Mouse (Mus musculus): ENCODE data around the gene Sp3. TPM values are rescaled to one million over a fixed set of nuclear protein-coding genes. Genes with fewer than 3 reads are reported as not detected.

The Sp3 gene
- total and polyA plus RNA-seq, 2 experiments from 2014 or later = 26.5 to 115 TPM

DNA sequence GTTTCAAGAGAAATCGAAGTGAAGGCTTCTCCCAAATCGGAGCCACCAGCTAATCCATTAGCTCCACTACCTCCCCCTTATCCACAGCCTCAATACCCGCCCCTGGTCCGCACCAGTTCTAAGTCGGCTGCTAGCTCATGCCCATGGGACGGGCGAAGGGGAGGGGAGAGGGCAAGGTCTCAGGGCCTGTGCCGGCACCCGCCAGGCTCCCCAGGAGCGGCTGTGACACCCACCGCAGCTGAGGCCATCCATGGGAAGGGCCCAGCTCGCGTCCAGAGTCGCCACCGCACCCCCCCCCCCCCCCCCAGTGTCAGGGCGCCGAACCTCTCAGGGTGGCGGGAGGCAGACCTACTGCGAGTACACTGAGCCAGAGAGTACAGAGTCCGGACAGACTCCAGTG lies 32.4 kb upstream of the Sp3 start:
- 76% methylated on average over 20 of the region's 20 CpGs for WGBS
- H3K27me3 ChIP-seq (ENCODE audit: insufficient read depth, low read length) = no peaks in the 10 kb centered on the region
- no peak for DNase-seq

DNA sequence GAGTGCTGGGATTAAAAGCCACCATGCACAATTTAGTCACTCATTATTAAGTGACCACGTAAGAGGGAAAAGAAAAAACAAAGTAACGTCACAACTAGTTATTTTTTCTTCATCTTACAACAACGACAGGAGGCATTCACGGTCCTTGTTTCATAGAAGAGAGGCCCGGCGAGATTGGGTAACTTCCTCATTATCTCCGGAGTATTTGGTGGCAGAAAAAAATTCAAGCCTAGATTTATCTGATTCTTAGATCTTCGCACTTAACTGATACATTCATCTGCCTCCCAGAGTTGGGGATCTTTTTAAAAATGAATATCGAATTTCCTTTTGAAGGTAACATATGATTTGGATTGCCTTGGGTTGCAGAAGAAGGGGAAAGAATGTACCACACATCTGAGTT lies 27.2 kb upstream of the Sp3 start:
- H3K9ac ChIP-seq = no peak overlapping the region
- H3K4me3 ChIP-seq (ENCODE audit: low read depth, low read length) = no peak overlapping the region
- no peaks in the 10 kb centered on the region for H3K9me3 ChIP-seq (ENCODE audit: low read length)
- ATAC-seq (no peak), DNase-seq (no peak)
- 92% methylated on average over 9 of the region's 9 CpGs for WGBS
- no peak overlapping the region for H3K27ac ChIP-seq (ENCODE audit: low read depth, low read length)
- 0 out of 2 replicates have a peak, but pooled peaks cover 3% of the 10 kb centered on the region for H3K4me1 ChIP-seq (ENCODE audit: insufficient read depth)
- no peaks in the 10 kb centered on the region for H3K36me3 ChIP-seq (ENCODE audit: insufficient read depth)
- no peak overlapping the region for H3K4me2 ChIP-seq (ENCODE audit: low read depth)
- H3K27me3 ChIP-seq (ENCODE audit: insufficient read depth, low read length) = no peaks in the 10 kb centered on the region
- TF ChIP-seq CTCF (IDR thresholded peaks at IDR 0.05; ENCODE audit: low read depth) = no peak

More for the DNA sequence above, 32.4 kb upstream of the Sp3 start:
- no peak overlapping the region for H3K9ac ChIP-seq
- no peaks in the 10 kb centered on the region for H3K4me1 ChIP-seq (ENCODE audit: insufficient read depth)
- H3K36me3 ChIP-seq (ENCODE audit: insufficient read depth) = no peaks in the 10 kb centered on the region
- no peak overlapping the region for H3K4me3 ChIP-seq (ENCODE audit: low read depth, low read length)
- no peaks in the 10 kb centered on the region for H3K9me3 ChIP-seq (ENCODE audit: low read length)
- H3K4me2 ChIP-seq (ENCODE audit: low read depth) = no peak overlapping the region
- no peak overlapping the region for H3K27ac ChIP-seq (ENCODE audit: low read depth, low read length)
- no peak for TF ChIP-seq CTCF (IDR thresholded peaks at IDR 0.05; ENCODE audit: low read depth)
- ATAC-seq = no peak

DNA sequence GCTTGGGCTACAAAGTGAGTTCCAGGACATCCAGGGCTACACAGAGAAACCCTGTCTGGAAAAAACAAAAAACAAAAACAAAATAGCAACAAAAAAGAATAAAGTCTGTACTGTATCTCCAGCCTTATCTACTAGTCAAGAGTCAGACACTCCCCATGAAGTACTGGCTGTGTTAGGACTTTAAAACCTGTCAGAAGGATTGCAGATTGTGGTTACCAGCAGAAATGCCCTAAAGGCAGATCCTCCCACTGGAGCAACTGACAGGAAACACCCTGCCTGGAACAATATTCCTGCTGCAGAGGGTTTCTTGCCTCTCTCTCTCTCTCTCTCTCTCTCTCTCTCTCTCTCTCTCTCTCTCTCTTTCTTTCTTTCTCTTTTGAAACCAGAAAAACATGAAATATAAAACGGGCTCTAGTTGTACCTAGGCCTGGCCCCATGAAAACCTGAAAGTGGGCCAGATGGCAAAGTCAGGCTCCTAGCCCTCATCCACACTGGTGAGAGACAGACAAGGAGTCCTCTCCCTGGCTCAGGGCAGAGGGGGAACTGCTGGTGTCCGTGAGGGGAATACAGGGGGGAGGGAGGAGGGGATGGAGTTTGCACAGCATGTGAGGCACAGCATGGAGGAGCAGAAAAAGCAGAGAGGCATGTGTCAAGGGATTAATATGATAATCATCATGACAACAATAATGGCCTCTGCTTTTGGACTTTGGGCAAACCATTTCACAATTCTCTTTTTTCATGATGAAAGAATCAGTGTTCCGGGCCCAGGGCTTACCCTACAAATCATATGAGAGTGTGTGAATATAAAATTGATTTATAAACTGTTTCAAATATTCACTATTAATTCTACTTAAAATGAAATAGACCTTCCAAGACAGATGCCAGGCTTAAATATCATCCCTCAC lies 25.6 kb upstream of the Sp3 start:
- Histone ChIP-seq H3K27ac (ENCODE audit: low read depth, low read length) (no peak overlapping the region), H3K27me3 (ENCODE audit: insufficient read depth, low read length) (no peaks in the 10 kb centered on the region), H3K9ac (no peak overlapping the region), H3K4me3 (ENCODE audit: low read depth, low read length) (no peak overlapping the region), H3K4me1 (ENCODE audit: insufficient read depth) (0 out of 2 replicates have a peak, but pooled peaks cover 3% of the 10 kb centered on the region), H3K36me3 (ENCODE audit: insufficient read depth) (no peaks in the 10 kb centered on the region), H3K9me3 (ENCODE audit: low read length) (no peaks in the 10 kb centered on the region), H3K4me2 (ENCODE audit: low read depth) (no peak overlapping the region)
- no peak for DNase-seq
- TF ChIP-seq CTCF (IDR thresholded peaks at IDR 0.05; ENCODE audit: low read depth) = no peak
- WGBS = 53% methylated on average over 3 of the region's 3 CpGs
- no peak for ATAC-seq

DNA sequence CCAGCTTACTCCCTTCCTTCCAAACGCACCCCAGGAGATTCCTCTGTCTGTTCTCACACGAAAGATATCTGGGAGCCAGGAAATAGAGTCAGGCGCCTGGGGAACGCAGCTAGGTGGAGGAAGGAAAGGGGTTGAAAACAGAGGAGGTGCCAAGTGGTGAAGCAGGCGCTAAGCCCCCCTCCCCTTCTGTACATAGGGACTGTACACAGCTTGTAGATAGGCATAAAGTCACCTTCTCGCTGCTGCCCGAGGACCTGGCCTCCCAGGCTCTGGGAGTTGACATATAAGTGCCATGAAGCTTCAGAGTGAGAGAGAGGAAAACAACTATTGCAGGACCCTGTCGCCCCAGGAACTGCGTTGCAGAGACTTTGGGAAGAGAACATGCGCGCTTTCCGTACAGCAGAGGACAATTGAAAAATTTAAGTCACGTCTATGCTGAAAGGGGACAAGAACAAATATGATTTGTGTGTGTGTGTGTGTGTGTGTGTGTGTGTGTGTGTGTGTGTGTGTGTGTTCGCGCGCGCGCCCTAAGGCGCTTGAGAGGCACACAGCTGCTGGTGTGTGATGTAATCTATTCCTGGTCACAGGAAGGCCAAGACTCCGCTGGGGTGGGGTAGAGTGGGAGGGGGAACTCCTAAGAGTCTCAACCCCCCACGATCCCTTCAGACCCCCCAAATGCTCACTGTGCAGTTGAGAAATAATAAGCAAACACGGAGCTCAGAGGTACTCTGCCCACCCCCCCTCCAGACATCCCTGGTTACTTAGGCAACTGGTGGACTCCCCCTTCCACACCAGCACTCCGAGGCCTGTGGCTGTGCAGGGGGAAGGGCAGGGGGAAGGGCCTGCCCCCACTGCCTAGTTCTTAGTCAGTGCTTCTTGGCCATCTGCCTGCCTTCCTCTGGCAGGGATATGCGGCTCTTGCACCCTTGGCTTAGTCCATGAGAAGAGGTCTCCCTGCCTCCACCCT lies 23.8 kb upstream of the Sp3 start:
- H3K36me3 ChIP-seq (ENCODE audit: insufficient read depth) = no peaks in the 10 kb centered on the region
- H3K4me3 ChIP-seq (ENCODE audit: low read depth, low read length) = no peak overlapping the region
- no peaks in the 10 kb centered on the region for H3K27me3 ChIP-seq (ENCODE audit: insufficient read depth, low read length)
- no peaks in the 10 kb centered on the region for H3K9me3 ChIP-seq (ENCODE audit: low read length)
- H3K9ac ChIP-seq = no peak overlapping the region
- peak overlapping the region; percentile 52 for H3K27ac ChIP-seq (ENCODE audit: low read depth, low read length)
- 28% methylated on average over 24 of the region's 24 CpGs for WGBS
- ATAC-seq (peak; percentile 93), DNase-seq (peak; percentile 63)
- peak overlapping the region; percentile 32 for H3K4me2 ChIP-seq (ENCODE audit: low read depth)
- 0 out of 2 replicates have a peak, but pooled peaks cover 3% of the 10 kb centered on the region for H3K4me1 ChIP-seq (ENCODE audit: insufficient read depth)
- no peak for TF ChIP-seq CTCF (IDR thresholded peaks at IDR 0.05; ENCODE audit: low read depth)

DNA sequence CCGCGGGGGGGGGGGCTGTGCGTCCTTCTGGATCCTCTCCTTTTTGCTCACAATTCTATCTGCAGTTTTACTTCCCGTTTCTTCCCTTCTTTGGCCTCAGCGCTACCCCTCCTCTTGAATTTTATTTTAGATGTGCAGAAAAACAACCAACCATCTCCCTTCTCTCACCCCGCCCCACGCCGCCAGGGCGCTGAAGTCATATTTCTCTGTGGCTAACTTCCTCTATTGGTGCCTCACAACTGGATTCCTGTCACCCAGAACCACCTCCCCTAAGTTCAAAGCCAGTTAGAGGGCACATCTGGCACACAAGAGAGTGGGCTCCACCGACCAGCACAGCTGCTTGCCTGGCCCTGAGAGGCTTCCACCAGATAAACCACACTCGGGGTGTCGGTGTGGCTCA lies 22.8 kb upstream of the Sp3 start:
- Histone ChIP-seq H3K9ac (no peak overlapping the region), H3K27ac (ENCODE audit: low read depth, low read length) (peak overlapping the region; percentile 21; the same call in 1 of the 2 replicates), H3K4me3 (ENCODE audit: low read depth, low read length) (no peak overlapping the region), H3K27me3 (ENCODE audit: insufficient read depth, low read length) (no peaks in the 10 kb centered on the region), H3K36me3 (ENCODE audit: insufficient read depth) (no peaks in the 10 kb centered on the region), H3K4me2 (ENCODE audit: low read depth) (no peak overlapping the region), H3K9me3 (ENCODE audit: low read length) (no peaks in the 10 kb centered on the region), H3K4me1 (ENCODE audit: insufficient read depth) (0 out of 2 replicates have a peak, but pooled peaks cover 3% of the 10 kb centered on the region)
- no peak for TF ChIP-seq CTCF (IDR thresholded peaks at IDR 0.05; ENCODE audit: low read depth)
- ATAC-seq (no peak), DNase-seq (no peak)
- WGBS = 64% methylated on average over 11 of the region's 12 CpGs

DNA sequence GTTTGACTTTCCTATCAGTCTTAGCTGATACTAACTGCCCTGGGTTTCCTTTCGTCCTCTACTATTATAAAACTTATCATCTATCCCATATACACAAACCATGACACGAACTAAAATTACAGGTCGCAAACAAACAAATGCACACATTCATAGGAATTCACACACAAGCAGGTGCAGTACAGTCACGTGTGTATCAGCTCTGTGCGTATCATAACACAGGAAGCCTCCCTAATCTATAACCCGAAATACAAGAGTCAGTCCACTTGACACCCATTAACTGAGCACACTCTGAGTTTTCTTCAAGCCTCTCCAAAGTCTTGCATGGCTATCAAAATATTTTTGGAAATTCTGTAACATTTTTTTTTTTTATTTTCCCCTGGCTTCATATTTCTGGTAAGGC lies 22.2 kb upstream of the Sp3 start:
- WGBS = 90% methylated on average over 6 of the region's 6 CpGs
- no peak for TF ChIP-seq CTCF (IDR thresholded peaks at IDR 0.05; ENCODE audit: low read depth)
- no peak overlapping the region for H3K4me3 ChIP-seq (ENCODE audit: low read depth, low read length)

More for the DNA sequence above, 22.2 kb upstream of the Sp3 start:
- DNase-seq (no peak), ATAC-seq (no peak)
- H3K9me3 ChIP-seq (ENCODE audit: low read length) = no peaks in the 10 kb centered on the region
- H3K4me2 ChIP-seq (ENCODE audit: low read depth) = no peak overlapping the region
- H3K27ac ChIP-seq (ENCODE audit: low read depth, low read length) = no peak overlapping the region
- H3K9ac ChIP-seq = no peak overlapping the region
- H3K36me3 ChIP-seq (ENCODE audit: insufficient read depth) = no peaks in the 10 kb centered on the region
- 0 out of 2 replicates have a peak, but pooled peaks cover 3% of the 10 kb centered on the region for H3K4me1 ChIP-seq (ENCODE audit: insufficient read depth)
- H3K27me3 ChIP-seq (ENCODE audit: insufficient read depth, low read length) = no peaks in the 10 kb centered on the region

Measured in forebrain, postnatal 0 days (tissue).